Mouse (Mus musculus) cortical plate, adult 2 months (tissue): ENCODE results near the gene Dhx16.

Experiments
- CTCF ChIP-seq: fragments of 200-500 bp; IDR thresholded peaks from 2 replicates; pipeline ENCODE4 v1.5.1; 2011; ENCODE audit warnings: mild to moderate bottlenecking, control low read depth, low read length; ENCODE audit not compliant: insufficient read depth; ENCODE audit errors: extremely low read depth
- POLR2A ChIP-seq: fragments of 200-500 bp; IDR thresholded peaks from 2 replicates; pipeline ENCODE4 v1.6.1; 2011; ENCODE audit warnings: mild to moderate bottlenecking, low read length, control low read depth; ENCODE audit not compliant: insufficient read depth; ENCODE audit errors: extremely low read depth

DNA sequence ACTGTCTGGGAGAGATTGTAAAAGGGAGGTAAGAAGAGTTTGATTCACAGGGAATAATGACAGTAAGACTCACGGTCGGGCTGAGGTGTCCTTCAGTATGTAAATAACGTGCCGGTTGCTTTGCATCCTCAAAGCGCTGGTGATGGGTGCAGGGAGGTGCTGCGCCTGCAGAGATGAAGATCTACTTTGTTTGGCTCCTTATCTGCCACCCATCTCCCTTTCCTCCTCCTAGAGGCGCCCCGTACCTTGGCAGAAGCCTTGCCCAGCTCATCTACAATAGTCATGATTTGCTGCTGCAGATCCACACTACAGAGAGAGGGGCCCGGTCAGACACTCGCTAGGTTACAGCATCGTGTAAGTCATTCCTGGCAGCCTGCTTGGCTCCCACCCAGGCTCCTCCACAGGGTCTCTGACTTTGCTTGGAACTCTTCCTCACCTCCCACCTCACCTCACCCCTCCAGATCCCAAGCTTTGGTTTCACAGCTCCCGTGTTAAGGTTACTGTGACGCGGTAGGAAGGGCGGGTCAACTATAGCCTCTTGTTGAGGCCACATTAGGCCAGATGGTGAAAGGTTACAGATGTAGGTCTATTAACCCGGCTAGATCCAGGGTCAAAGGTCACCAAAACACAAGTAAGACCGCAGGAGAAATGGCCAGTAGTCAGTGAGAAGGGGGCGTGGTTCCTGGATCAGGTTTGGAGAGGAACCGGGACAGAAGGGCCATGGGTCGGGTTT, 29.7 kb downstream of the Dhx16 start:
- TF ChIP-seq POLR2A: no peak
- TF ChIP-seq CTCF: no peak
